Mouse (Mus musculus): Measurements from ENCODE around the gene Bsg. TPM values are rescaled to one million over a fixed set of nuclear protein-coding genes. Genes with fewer than 3 reads are reported as not detected.

Gene Bsg
- polyA plus RNA-seq (2014; fragmentation: Illumina TruSeq; extraction: RNeasy Lipid Tissue Mini Kit (QIAGEN cat#74804); ENCODE audit: insufficient read depth, low read depth, low replicate concordance), result 666 TPM

GRCm38 (mm10) chr10:79704065-79704969 lies at the start of gene Bsg:
TSS of gene Bsg (plus strand) at chr10:79704491.

GRCm38 (mm10) chr10:79664131-79664665 lies 40.1 kb upstream of the Bsg start, which contains the start of gene Madcam1:
TSS of gene Madcam1 (plus strand) at chr10:79664559.

GRCm38 (mm10) chr10:79668771-79669575 lies 35.3 kb upstream of the Bsg start, which contains the start of gene Tpgs1:
TSS of gene Tpgs1 (plus strand) at chr10:79669369.

DNA sequence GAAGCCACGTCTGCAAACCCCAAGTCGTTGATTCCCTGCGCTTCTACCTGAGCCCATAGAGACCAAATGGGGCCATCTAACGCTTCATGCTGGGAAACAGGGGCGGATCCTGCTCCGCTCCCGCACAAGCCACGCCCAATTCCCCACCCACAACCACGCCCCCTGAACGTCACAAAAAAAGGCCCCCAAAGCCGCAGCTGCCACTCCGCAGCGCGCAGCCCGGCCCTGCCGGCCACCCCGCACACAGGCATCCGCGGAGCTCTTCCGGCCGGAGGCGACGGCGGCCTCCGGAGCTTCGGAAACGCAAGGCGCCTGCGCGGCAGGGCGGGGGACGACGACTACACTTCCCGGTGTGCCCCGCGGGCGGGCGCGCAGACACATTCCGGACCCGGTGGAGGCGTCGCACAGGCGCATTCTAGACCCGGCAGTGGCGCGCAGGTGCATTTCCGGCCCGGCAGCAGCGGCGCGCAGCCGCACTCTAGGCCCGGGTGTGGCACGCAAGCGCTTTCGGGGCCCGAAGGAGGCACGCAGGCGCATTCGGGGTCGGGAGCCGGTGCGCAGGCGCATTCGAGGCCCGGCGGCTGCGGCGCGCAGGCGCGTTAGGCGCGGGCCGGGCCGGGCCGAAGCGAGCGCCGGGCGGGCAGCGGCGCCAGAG lies 22.6 kb upstream of the Bsg start, which contains the start of gene Cdc34:
Gene Cdc34, plus strand, starts transcription at position 605 of the 655 bp plus-strand sequence.

GRCm38 (mm10) chr10:79688720-79689119 lies 15.6 kb upstream of the Bsg start, which contains the start of gene Gzmm:
TSS of gene Gzmm (plus strand) at chr10:79689020.

GRCm38 (mm10) chr10:79716254-79716987 lies 12.1 kb downstream of the Bsg start, which contains the start of gene Hcn2:
TSS of gene Hcn2 (plus strand) at chr10:79716634.

GRCm38 (mm10) chr10:79745898-79746773 lies 41.8 kb downstream of the Bsg start, which contains the start of gene Polrmt:
TSS of gene Polrmt (minus strand) at chr10:79746581.

GRCm38 (mm10) chr10:79754856-79755516 lies 50.7 kb downstream of the Bsg start, which contains the start of gene Fgf22:
TSS of gene Fgf22 (plus strand) at chr10:79755076.

Other genes starting within 250 kb of the Bsg start
- gene Vmn2r83, start 235.8 kb upstream of the Bsg start, polyA plus RNA-seq (2014; fragmentation: Illumina TruSeq; extraction: RNeasy Lipid Tissue Mini Kit (QIAGEN cat#74804); ENCODE audit: insufficient read depth, low read depth, low replicate concordance), result not detected
- 17.7 TPM for gene Plpp2, start 170.7 kb upstream of the Bsg start, polyA plus RNA-seq (2014; fragmentation: Illumina TruSeq; extraction: RNeasy Lipid Tissue Mini Kit (QIAGEN cat#74804); ENCODE audit: insufficient read depth, low read depth, low replicate concordance)
- 9.8 TPM for gene Mier2, start 149.3 kb upstream of the Bsg start, polyA plus RNA-seq (2014; fragmentation: Illumina TruSeq; extraction: RNeasy Lipid Tissue Mini Kit (QIAGEN cat#74804); ENCODE audit: insufficient read depth, low read depth, low replicate concordance)
- gene Theg, start 117.2 kb upstream of the Bsg start, polyA plus RNA-seq (2014; fragmentation: Illumina TruSeq; extraction: RNeasy Lipid Tissue Mini Kit (QIAGEN cat#74804); ENCODE audit: insufficient read depth, low read depth, low replicate concordance), result not detected
- gene C2cd4c, start 90.5 kb upstream of the Bsg start, polyA plus RNA-seq (2014; fragmentation: Illumina TruSeq; extraction: RNeasy Lipid Tissue Mini Kit (QIAGEN cat#74804); ENCODE audit: insufficient read depth, low read depth, low replicate concordance), result not detected
- gene Shc2, start 66.6 kb upstream of the Bsg start, polyA plus RNA-seq (2014; fragmentation: Illumina TruSeq; extraction: RNeasy Lipid Tissue Mini Kit (QIAGEN cat#74804); ENCODE audit: insufficient read depth, low read depth, low replicate concordance), result 1.1 TPM
- gene Odf3l2, start 58.8 kb upstream of the Bsg start, polyA plus RNA-seq (2014; fragmentation: Illumina TruSeq; extraction: RNeasy Lipid Tissue Mini Kit (QIAGEN cat#74804); ENCODE audit: insufficient read depth, low read depth, low replicate concordance), result not detected
- gene Madcam1, start 39.9 kb upstream of the Bsg start, polyA plus RNA-seq (2014; fragmentation: Illumina TruSeq; extraction: RNeasy Lipid Tissue Mini Kit (QIAGEN cat#74804); ENCODE audit: insufficient read depth, low read depth, low replicate concordance), result not detected
- 27.9 TPM for gene Tpgs1, start 35.1 kb upstream of the Bsg start, polyA plus RNA-seq (2014; fragmentation: Illumina TruSeq; extraction: RNeasy Lipid Tissue Mini Kit (QIAGEN cat#74804); ENCODE audit: insufficient read depth, low read depth, low replicate concordance)
- gene Cdc34, start 22.3 kb upstream of the Bsg start, polyA plus RNA-seq (2014; fragmentation: Illumina TruSeq; extraction: RNeasy Lipid Tissue Mini Kit (QIAGEN cat#74804); ENCODE audit: insufficient read depth, low read depth, low replicate concordance), result 73.4 TPM
- gene Gzmm, start 15.5 kb upstream of the Bsg start, polyA plus RNA-seq (2014; fragmentation: Illumina TruSeq; extraction: RNeasy Lipid Tissue Mini Kit (QIAGEN cat#74804); ENCODE audit: insufficient read depth, low read depth, low replicate concordance), result 1.4 TPM
- gene Hcn2, start 12.1 kb downstream of the Bsg start, polyA plus RNA-seq (2014; fragmentation: Illumina TruSeq; extraction: RNeasy Lipid Tissue Mini Kit (QIAGEN cat#74804); ENCODE audit: insufficient read depth, low read depth, low replicate concordance), result 0.48 TPM
- gene Polrmt, start 42.1 kb downstream of the Bsg start, polyA plus RNA-seq (2014; fragmentation: Illumina TruSeq; extraction: RNeasy Lipid Tissue Mini Kit (QIAGEN cat#74804); ENCODE audit: insufficient read depth, low read depth, low replicate concordance), result 19.4 TPM
- gene Fgf22, start 50.6 kb downstream of the Bsg start, polyA plus RNA-seq (2014; fragmentation: Illumina TruSeq; extraction: RNeasy Lipid Tissue Mini Kit (QIAGEN cat#74804); ENCODE audit: insufficient read depth, low read depth, low replicate concordance), result not detected
- gene Rnf126, start 62.5 kb downstream of the Bsg start, polyA plus RNA-seq (2014; fragmentation: Illumina TruSeq; extraction: RNeasy Lipid Tissue Mini Kit (QIAGEN cat#74804); ENCODE audit: insufficient read depth, low read depth, low replicate concordance), result 25.3 TPM
- 20.4 TPM for gene Fstl3, start 72.8 kb downstream of the Bsg start, polyA plus RNA-seq (2014; fragmentation: Illumina TruSeq; extraction: RNeasy Lipid Tissue Mini Kit (QIAGEN cat#74804); ENCODE audit: insufficient read depth, low read depth, low replicate concordance)
- 0.08 TPM for gene Prss57, start 86.5 kb downstream of the Bsg start, polyA plus RNA-seq (2014; fragmentation: Illumina TruSeq; extraction: RNeasy Lipid Tissue Mini Kit (QIAGEN cat#74804); ENCODE audit: insufficient read depth, low read depth, low replicate concordance)
- 18.7 TPM for gene Palm, start 89.1 kb downstream of the Bsg start, polyA plus RNA-seq (2014; fragmentation: Illumina TruSeq; extraction: RNeasy Lipid Tissue Mini Kit (QIAGEN cat#74804); ENCODE audit: insufficient read depth, low read depth, low replicate concordance)
- 3.5 TPM for gene Misp, start 116.5 kb downstream of the Bsg start, polyA plus RNA-seq (2014; fragmentation: Illumina TruSeq; extraction: RNeasy Lipid Tissue Mini Kit (QIAGEN cat#74804); ENCODE audit: insufficient read depth, low read depth, low replicate concordance)
- gene Ptbp1, start 149.9 kb downstream of the Bsg start, polyA plus RNA-seq (2014; fragmentation: Illumina TruSeq; extraction: RNeasy Lipid Tissue Mini Kit (QIAGEN cat#74804); ENCODE audit: insufficient read depth, low read depth, low replicate concordance), result 81.3 TPM
- gene Prtn3, start 170.0 kb downstream of the Bsg start, polyA plus RNA-seq (2014; fragmentation: Illumina TruSeq; extraction: RNeasy Lipid Tissue Mini Kit (QIAGEN cat#74804); ENCODE audit: insufficient read depth, low read depth, low replicate concordance), result 2.2 TPM
- gene Plppr3, start 170.1 kb downstream of the Bsg start, polyA plus RNA-seq (2014; fragmentation: Illumina TruSeq; extraction: RNeasy Lipid Tissue Mini Kit (QIAGEN cat#74804); ENCODE audit: insufficient read depth, low read depth, low replicate concordance), result 3.4 TPM
- gene Elane, start 181.8 kb downstream of the Bsg start, polyA plus RNA-seq (2014; fragmentation: Illumina TruSeq; extraction: RNeasy Lipid Tissue Mini Kit (QIAGEN cat#74804); ENCODE audit: insufficient read depth, low read depth, low replicate concordance), result not detected
- gene Cfd, start 186.4 kb downstream of the Bsg start, polyA plus RNA-seq (2014; fragmentation: Illumina TruSeq; extraction: RNeasy Lipid Tissue Mini Kit (QIAGEN cat#74804); ENCODE audit: insufficient read depth, low read depth, low replicate concordance), result 873 TPM
- 12.4 TPM for gene Med16, start 204.4 kb downstream of the Bsg start, polyA plus RNA-seq (2014; fragmentation: Illumina TruSeq; extraction: RNeasy Lipid Tissue Mini Kit (QIAGEN cat#74804); ENCODE audit: insufficient read depth, low read depth, low replicate concordance)
- not detected for gene Gm26602, start 206.4 kb downstream of the Bsg start, polyA plus RNA-seq (2014; fragmentation: Illumina TruSeq; extraction: RNeasy Lipid Tissue Mini Kit (QIAGEN cat#74804); ENCODE audit: insufficient read depth, low read depth, low replicate concordance)
- gene Kiss1r, start 212.5 kb downstream of the Bsg start, polyA plus RNA-seq (2014; fragmentation: Illumina TruSeq; extraction: RNeasy Lipid Tissue Mini Kit (QIAGEN cat#74804); ENCODE audit: insufficient read depth, low read depth, low replicate concordance), result 3.0 TPM
- gene R3hdm4, start 216.7 kb downstream of the Bsg start, polyA plus RNA-seq (2014; fragmentation: Illumina TruSeq; extraction: RNeasy Lipid Tissue Mini Kit (QIAGEN cat#74804); ENCODE audit: insufficient read depth, low read depth, low replicate concordance), result 59.6 TPM
- 2.2 TPM for gene Arid3a, start 222.6 kb downstream of the Bsg start, polyA plus RNA-seq (2014; fragmentation: Illumina TruSeq; extraction: RNeasy Lipid Tissue Mini Kit (QIAGEN cat#74804); ENCODE audit: insufficient read depth, low read depth, low replicate concordance)